In the genomic region with DNA sequence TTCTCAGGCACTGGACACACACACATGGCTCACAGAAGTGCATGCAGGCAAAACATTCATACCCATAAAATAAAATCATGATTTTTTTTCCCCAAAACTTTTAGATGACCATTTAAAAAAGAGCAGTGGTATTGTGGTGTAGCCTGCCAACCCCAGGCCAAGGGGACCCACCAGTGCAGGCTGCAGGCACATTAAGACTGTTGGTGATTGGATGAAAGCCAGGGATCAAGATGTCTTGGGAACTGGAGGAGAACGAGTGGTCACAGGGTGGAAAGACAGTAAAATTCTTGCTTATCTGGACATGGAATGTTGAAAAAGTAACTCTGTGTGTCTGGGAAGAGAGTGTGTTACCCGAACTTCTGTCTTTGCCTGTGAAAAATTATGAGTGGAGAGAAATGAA, we compare ENCODE assay signal across 17 mouse cellular contexts. TPM values are rescaled to one million over a fixed set of nuclear protein-coding genes. Genes with fewer than 3 reads are reported as not detected.
"Had no signal": no experiment of that assay in that cellular context is flagged by ENCODE, and none has a peak within 500 bp of the region (broad histone marks: within the 10 kb centered on the region; RNA-seq: fewer than 3 reads in every experiment).

No protein-coding gene starts in this region.

- H3K4me2 ChIP-seq: hindbrain, embryonic 14.5 days; intestine, embryonic 15.5 days; limb, embryonic 13.5 days; midbrain, embryonic 12.5 days had no signal

- H3K27ac ChIP-seq: hindbrain, embryonic 14.5 days; intestine, embryonic 15.5 days; kidney, postnatal 0 days; layer of hippocampus, adult 2 months; limb, embryonic 13.5 days; liver, embryonic 14.5 days; midbrain, embryonic 12.5 days had no signal

- H3K27me3 ChIP-seq: intestine, embryonic 15.5 days; limb, embryonic 13.5 days; midbrain, embryonic 12.5 days had no signal

- DNase-seq: lung, adult 18-20 months; lung, postnatal 14 days; right cerebral cortex, adult 18-20 months; right cerebral cortex, postnatal 25 days; thymus, adult 2 months; thymus, postnatal 25 days had no signal

- H3K9ac ChIP-seq: hindbrain, embryonic 14.5 days; intestine, embryonic 15.5 days; limb, embryonic 13.5 days; liver, embryonic 14.5 days; midbrain, embryonic 12.5 days had no signal

- ATAC-seq: intestine, embryonic 15.5 days; midbrain, embryonic 16.5 days had no signal

- H3K4me1 ChIP-seq: intestine, embryonic 15.5 days; limb, embryonic 13.5 days; midbrain, embryonic 12.5 days had no signal

- H3K9me3 ChIP-seq: intestine, embryonic 15.5 days; limb, embryonic 13.5 days; midbrain, embryonic 12.5 days had no signal

- H3K36me3 ChIP-seq: intestine, embryonic 15.5 days; limb, embryonic 13.5 days; midbrain, embryonic 12.5 days had no signal

- H3K4me3 ChIP-seq: intestine, embryonic 15.5 days; layer of hippocampus, adult 2 months; limb, embryonic 13.5 days; midbrain, embryonic 12.5 days had no signal

RNA-seq across cellular contexts. Expression of gene Gm9195, which starts 27.9 kb away (rescaled TPM):
- polyA plus RNA-seq: hindbrain, embryonic 14.5 days; intestine, embryonic 15.5 days; kidney, postnatal 0 days; limb, embryonic 13.5 days; liver, adult 2 months; liver, embryonic 14.5 days; midbrain, embryonic 12.5 days; midbrain, embryonic 16.5 days; neural tube, embryonic 14.5 days; stomach, embryonic 16.5 days had no signal
